In the genomic region with DNA sequence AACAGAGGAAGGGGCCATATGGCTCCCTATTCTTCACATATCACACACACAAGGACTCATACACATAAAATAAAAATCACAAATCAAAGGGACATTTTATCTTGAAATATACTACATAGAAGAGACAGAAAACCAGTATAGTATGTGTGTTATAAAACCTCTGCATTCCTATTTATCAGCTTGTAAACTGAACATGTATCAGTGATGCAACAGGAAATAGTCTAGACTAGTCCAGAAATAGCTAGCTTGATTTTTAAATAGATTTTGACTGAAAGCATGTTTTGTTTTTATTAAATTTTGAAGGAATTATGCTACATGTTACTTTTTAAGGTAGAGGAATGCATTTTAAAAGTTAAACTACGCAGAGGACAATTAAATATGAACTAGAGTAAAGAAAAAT, we compare ENCODE assay signal across 21 mouse cellular contexts. TPM values are rescaled to one million over a fixed set of nuclear protein-coding genes. Genes with fewer than 3 reads are reported as not detected.
"Had no signal": no experiment of that assay in that cellular context is flagged by ENCODE, and none has a peak within 500 bp of the region (broad histone marks: within the 10 kb centered on the region; RNA-seq: fewer than 3 reads in every experiment).

No protein-coding gene starts in this region.

- H3K4me1 ChIP-seq: midbrain, embryonic 10.5 days; midbrain, embryonic 12.5 days; neural tube, embryonic 13.5 days; neural tube, embryonic 15.5 days had no signal

- H3K9ac ChIP-seq: liver, embryonic 14.5 days; lung, embryonic 15.5 days; midbrain, embryonic 12.5 days; neural tube, embryonic 13.5 days; neural tube, embryonic 15.5 days had no signal

- H3K27ac ChIP-seq: liver, embryonic 14.5 days; lung, embryonic 15.5 days; midbrain, embryonic 10.5 days; midbrain, embryonic 12.5 days; neural tube, embryonic 13.5 days; neural tube, embryonic 15.5 days had no signal

- H3K27me3 ChIP-seq: lung, embryonic 15.5 days; midbrain, embryonic 12.5 days; neural tube, embryonic 13.5 days; neural tube, embryonic 15.5 days had no signal

- H3K9me3 ChIP-seq: lung, embryonic 15.5 days; midbrain, embryonic 10.5 days; midbrain, embryonic 12.5 days; neural tube, embryonic 13.5 days; neural tube, embryonic 15.5 days had no signal

- H3K36me3 ChIP-seq: lung, embryonic 15.5 days; midbrain, embryonic 10.5 days; midbrain, embryonic 12.5 days; neural tube, embryonic 13.5 days; neural tube, embryonic 15.5 days had no signal

- DNase-seq: lung, adult 18-20 months; lung, postnatal 14 days; lung, postnatal 4 days; midbrain, embryonic 14.5 days; retina, postnatal 1 day; right cerebral cortex, adult 18-20 months; right cerebral cortex, postnatal 25 days; right cerebral cortex, postnatal 4 days; spleen, adult 18-20 months; thymus, adult 18-20 months; thymus, postnatal 14 days; thymus, postnatal 36 days had no signal

- ATAC-seq: midbrain, embryonic 16.5 days had no signal

- H3K4me3 ChIP-seq: lung, embryonic 15.5 days; midbrain, embryonic 10.5 days; midbrain, embryonic 12.5 days; myocyte; neural tube, embryonic 13.5 days; neural tube, embryonic 15.5 days had no signal

- H3K4me2 ChIP-seq: lung, embryonic 15.5 days; midbrain, embryonic 12.5 days; neural tube, embryonic 13.5 days; neural tube, embryonic 15.5 days had no signal

RNA-seq across cellular contexts. Expression of a gene that starts 17.5 kb away (rescaled TPM):
- polyA plus RNA-seq: small intestine, adult 2 months had no signal
